Mouse (Mus musculus): ENCODE measurements around the gene Gm37240.

Gene Gm37240

DNA sequence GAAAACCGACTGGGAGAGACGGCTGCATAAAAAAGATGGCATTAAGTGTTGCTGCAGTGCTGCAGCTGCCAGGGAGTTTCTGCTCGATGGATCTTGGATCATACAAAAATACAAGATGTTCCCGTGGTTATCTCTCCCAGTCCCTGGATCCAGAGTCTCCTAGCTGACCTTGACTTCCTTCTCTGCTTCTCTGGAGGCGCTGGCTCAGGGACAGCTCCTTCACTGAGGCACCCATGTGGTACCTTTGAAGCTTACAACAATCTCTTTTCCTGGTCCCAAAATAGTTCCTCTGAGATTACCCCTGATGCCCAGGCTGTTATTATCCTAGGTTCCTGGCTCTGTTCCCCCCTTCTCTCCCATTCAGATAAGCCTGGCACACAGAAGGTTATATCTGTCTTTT is 672.4 kb downstream of the Gm37240 start:
- no peak for DNase-seq

DNA sequence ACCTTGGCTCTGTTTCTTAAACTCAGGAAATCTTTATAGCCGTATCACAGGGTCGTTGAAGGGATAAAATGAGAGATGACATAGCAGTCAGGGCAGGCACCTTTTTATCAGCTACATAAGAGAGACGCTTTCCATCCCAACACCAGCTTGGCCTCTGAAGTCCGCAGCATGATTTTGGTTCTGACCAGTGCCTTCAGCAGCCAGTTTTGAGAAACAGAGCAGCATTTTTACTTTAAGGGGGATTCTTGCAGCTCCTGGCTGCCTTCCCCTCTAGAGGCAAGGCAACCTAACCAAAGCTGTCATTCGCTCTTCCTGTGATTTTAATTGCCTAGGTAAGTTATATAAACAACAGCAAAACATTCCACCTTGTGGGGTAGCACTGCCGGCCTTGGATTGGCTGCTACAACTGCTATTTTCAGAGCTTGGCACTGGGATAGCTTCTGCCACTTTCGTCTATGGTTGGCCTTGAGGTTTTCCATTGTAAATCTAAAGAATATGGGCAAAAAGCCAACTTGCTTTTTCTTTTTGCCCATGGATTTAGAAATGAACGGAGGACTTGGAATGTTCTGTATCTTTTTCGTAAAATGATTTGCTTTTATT is 674.5 kb downstream of the Gm37240 start:
- no peak for DNase-seq

DNA sequence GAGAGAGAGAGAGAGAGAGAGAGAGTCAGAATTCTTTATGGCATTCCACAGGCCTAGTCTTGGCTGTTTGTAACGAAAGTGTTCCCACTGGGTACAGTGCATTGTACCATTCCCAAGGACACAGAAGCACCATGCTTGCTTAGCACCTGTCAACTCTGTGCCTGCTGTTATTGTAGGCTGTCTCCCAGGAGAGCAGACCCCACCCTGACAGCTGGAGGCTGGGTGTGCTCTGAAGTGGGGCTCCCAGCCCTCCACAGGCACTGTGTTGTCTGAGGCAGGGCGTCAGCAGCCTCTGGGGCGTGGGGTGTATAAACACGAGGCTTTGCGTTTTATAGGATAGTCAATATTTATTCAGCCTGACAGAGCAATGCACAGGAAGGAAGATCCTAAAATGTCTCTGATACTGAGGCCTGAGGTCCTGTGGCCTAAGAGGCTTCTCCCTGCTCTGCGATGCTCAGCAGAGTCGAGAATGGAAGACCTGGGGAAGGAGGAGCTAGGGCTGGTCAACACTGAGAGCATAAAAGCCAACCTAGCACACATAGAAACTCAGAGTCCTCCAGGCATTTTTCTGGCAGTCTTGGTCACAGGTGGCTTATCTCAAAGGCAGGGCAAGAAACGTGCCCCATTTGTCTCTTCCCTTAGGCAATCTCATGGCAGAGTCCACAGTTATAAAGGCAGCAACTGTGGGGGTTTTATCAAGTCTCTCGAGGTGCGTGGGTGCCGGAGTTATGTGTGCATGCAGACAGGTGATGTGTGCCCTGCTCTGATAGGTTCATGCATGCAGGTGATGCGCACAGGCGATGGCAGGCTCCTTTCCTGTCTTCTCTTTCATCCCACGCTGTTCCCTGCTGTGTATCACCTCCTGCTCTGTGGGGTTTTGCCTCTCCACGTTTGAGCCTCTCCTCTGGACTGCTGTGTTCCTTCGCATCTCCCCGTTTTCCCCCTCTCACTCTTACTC is 677.2 kb downstream of the Gm37240 start:
- no peak for DNase-seq

DNA sequence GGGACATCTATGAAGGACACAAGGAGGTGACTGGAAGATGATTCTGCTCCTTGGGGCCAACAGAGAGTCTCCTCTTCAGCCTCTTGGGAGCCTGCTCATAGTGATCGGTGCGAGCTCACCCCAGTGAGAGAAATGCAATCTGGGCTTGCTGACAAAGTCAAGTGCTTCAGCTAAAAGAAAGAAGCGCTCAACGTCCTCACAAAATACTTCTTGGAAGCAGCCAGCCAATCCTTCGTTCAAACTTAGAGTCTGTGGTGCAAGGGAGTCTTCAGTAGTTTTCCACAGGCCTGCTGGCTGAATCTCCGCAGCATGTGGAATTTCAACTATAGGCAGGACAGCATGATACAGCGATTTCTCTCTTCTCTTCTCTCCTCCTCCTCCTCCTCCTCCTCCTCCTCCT is 680.8 kb downstream of the Gm37240 start:
- DNase-seq = no peak

DNA sequence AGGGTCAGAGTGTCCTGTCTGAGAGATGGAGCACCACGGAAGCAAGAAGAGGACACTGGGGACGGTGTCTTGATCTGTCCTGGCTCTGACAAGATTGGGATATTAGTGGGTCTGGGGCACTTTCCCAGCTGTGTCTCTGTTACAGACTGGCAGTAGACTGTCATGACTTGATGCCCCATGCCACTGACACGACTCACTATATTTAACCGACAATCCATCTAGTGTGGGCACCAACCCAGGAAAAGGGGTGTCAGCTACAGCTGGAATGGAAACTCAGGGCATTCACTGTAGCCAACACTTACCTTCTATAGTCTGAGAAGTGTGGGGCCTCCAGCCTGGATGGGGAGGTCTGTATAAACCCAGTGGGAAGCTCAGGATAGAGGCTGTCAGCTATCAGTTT is 681.4 kb downstream of the Gm37240 start:
- DNase-seq = no peak

DNA sequence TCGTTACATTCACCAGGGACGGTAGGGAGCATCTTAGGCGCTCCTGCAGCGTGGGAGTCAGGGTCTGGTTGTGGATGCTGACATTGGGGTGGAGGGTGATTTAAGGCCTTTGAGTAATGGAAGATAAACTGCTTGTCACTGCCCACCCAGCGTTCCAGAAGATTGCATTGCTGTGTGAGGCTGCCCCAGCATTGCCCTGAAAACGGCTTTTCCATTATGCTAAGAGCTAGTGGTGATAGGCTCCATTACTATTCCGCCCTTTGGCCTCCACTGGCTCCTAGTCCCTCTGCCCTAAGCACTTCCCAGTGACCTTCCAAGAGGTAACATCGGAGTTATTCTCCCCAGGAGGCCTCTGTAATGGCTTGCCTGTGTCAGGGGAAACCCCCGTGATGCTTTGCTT is 683.7 kb downstream of the Gm37240 start:
- DNase-seq = no peak

DNA sequence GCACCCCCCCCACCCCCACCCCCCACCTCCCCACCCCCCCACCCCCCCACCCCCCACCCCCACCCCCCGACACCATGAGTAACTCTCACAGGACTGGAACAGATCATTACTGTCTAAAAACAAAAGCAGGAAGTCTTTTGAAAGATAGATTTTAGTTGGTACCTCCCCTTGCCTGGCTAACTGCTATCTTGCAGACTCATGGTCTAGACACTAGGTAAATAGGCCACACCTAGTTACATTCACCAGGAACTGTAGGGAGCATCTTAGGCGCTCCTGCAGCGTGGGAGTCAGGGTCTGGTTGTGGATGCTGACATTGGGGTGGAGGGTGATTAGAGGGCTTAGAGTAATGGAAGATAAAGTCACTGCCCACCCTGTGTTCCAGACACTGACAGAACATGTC is 684.6 kb downstream of the Gm37240 start:
- DNase-seq = no peak

DNA sequence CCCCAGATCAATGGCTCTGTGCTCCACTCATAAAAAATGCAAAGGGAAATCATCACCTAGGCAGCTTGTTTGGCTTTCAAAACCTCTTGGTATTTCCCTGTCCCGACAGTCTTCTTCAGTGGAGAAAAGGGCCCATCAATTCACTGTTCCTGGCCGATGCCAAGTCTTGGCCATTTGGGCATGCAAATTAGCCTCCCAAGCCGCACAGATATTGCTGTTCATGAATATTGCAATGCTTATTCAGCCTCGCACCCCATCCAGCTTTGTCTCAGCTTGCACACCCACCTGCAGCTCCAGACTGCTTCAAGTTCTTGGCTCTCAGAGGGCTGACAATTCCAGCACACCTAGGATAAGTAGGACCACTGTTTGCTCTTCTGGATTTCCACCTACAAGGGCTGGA is 685.5 kb downstream of the Gm37240 start:
- DNase-seq = no peak

DNA sequence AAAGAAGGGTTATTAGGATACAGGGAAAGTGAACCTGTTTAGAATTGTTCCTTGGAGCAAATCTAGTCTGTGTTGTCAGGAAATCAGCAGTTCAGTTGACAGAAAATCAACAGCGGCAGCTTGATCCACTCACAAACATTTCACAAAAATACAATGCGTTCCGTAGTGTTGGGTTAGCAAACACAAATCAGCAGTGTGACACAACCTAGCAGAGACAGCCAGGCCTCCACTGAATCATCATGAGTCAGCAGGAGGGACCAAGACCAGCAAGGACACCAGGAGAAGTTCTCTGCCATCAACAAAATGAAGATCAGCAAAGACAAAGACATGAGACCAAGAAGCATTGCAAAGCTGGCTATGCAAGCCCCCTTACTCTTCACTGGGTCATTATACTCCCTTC is 688.8 kb downstream of the Gm37240 start:
- DNase-seq = no peak

DNA sequence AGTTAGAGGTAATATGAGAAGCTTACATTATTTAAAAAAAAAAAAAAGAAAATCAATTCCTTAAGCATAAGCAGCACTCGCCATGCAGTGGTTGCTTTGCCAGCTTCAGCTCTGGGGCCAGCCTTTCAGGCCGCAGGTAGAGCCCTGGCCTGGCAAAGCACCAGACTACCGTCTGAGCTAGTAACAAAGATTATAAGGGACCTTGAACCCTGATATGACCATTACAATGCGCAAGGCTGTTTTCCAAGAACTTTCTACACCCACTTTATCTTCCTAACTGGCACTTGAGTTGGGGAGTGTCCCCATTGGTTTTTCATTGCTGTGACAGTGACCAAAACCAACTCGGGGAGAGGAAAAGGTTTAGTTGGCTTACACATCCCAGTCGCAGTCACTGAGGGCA is 690.2 kb downstream of the Gm37240 start:
- DNase-seq = no peak

DNA sequence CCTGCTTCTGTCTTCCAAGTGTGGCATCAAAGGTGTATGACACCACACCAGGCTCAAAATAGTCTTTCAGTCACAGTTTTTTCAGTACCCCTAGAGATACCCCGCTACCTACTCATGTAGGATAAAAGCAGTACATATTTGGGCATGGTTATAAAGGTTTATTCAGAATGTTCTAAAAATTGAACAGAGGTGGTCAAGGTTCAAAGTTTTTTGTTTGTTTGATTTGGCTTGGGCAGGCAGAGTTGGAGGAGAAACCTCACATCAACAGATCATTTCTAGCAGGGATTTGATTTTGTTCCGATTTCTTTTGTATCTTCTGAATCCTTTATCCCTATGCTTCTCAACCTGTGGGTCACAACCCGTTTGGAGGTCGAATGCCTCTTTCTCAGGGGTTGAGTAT is 690.7 kb downstream of the Gm37240 start:
- no peak for DNase-seq

DNA sequence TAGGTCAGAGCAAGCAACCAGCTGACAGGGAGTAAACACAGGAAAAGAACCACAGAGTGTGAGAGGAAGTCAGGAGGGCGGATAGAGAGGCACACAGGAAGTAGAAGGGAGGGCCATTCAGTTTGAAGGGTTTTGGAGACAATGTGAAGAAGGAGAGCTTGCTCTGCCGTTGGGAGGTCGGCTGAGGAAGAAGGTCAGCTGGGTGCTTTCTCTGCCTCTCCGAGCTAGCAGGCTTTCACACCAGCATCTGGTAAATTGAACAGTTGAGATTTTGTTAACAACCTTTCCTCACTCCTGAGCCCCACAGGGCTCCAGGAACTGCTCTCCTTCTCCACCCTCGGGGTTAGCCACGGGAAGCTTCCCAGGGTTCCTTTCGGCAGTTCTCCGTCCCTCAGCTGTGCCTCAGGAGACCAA is 692.2 kb downstream of the Gm37240 start:
- peak; percentile 8 for DNase-seq

DNA sequence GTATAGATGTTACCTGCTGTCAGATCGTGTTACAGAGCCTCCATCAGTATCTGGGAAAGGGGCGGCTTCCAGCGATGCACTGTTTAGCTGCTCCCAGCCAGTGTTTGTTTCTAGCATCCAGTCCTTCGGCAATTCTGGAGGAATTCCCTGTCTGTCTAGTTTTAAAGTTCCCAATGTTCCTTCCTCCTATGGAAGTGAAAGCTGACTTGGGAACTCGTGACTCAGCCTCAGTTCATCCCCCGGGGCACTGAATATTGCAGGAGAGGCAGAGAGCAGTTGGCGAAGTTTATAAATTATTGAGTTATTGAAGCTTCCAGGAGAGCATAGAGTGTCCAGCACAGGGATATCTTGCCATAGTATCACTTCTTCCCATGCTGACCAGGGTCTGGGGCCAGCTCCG is 697.5 kb downstream of the Gm37240 start:
- DNase-seq = no peak

DNA sequence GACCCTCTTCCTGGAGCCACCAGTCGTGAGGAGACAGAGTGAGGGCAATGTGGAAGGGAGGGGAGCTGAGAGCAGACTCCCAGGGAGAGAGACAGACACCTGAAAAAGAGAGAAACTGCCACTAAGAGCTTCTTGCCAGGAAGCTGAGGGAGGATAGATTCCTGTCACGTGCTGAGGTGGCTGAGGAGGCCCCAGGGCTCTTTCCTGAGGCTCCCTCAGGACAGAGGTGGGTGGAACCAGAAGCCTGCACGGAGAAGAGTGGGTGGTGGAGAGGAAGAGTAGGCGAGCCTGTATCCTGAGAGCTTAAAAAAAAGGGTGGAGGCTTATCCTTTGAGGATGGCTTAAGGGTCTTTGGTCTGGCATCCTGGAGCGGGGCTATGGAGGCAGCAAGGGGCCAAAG is 699.0 kb downstream of the Gm37240 start:
- DNase-seq = no peak

DNA sequence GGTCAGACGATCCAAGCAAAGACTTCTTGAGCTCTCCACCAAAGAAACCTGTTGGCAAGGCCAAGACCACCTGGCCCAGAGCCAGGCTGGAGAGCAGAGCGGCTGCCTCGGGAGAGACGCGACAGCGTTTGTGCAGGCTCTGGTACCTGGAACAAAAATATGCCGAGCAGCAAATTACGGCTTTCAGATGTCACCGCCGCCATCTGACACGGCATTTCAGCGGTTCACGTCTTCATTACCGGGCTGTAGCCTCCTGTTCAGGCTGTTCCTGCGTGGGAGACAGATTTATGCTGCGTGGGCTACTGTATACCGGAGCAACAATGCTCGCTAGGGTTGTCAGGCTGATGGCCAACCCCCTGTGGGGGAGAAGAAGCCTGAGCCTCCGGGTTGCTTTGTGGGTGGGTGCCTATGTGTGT is 700.6 kb downstream of the Gm37240 start:
- DNase-seq = peak; percentile 16

DNA sequence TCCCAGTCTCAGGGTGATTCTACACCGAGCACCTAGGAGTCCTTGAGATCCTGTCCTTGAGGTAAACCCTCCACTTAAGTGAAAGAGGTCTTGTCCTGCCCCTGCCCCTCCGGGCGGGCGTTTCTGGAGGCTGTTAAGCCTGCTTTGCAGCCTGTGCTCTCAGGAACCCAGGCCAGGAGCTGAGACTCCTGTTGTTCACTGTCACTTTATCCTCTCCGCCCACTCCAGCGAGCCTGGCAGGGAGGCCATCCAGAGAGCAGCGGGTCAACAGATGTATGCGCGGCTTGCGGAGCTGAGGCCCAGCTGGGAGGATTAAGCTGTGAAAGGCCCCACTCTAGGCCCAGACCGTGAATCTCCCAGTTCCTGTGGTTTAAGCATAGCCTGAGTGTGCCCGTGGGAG is 701.5 kb downstream of the Gm37240 start:
- DNase-seq = no peak

DNA sequence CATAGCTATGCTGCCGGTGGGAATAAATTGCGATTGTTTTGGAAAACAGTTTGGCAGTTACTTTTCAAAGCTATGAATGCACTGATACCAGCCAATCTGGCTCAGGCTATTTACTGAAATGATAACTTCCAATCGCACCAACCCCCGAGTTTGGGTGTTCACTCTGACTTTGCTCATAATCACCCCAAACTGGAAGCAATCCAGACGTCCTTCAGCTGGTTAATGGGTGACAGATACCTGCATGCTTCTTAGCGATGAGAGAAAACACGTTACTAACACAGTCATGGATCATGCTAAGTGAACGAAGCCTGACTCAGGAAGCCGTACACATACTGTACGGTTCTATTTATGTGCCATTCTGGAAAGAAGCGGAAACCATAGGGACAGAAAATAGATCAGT is 702.4 kb downstream of the Gm37240 start:
- peak; percentile 11 for DNase-seq

DNA sequence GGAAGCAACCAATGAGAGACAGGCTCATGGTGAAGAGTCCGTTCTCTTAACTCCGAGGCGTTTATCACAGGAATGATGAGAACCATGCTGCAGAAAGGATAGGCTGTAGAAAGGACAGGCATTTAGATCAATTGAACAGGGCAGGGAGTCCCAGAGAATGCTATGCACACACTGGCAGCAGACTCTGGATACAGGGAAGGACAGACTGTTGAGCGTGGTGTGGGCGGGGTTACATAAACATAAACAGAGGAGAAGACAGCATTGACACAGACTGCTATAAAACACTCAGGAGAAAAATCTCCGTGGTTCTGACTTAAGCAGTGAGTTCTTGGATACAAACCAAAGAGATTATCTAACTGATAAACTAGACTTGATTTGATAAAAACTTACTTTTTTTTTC is 703.2 kb downstream of the Gm37240 start:
- DNase-seq = no peak

DNA sequence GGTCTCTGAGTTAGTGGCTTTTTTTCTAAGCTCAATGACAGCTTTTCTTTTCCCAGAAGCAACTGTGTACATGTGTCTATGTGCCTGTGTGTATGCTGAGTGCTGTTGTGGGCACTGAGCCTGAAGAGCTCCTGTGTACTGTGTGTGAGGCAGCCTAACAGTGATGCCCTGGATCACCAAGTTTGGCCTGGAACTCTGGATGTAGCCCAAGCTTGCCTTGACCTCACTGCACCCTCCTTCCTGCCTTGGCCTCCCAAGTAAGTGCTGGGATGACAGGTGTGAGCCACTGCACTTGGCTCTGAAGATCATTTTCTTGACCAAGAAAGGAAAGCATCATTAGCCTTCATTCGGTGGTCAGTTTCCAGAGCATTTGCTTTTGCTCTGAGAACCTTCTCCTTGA is 710.6 kb downstream of the Gm37240 start:
- DNase-seq = no peak

DNA sequence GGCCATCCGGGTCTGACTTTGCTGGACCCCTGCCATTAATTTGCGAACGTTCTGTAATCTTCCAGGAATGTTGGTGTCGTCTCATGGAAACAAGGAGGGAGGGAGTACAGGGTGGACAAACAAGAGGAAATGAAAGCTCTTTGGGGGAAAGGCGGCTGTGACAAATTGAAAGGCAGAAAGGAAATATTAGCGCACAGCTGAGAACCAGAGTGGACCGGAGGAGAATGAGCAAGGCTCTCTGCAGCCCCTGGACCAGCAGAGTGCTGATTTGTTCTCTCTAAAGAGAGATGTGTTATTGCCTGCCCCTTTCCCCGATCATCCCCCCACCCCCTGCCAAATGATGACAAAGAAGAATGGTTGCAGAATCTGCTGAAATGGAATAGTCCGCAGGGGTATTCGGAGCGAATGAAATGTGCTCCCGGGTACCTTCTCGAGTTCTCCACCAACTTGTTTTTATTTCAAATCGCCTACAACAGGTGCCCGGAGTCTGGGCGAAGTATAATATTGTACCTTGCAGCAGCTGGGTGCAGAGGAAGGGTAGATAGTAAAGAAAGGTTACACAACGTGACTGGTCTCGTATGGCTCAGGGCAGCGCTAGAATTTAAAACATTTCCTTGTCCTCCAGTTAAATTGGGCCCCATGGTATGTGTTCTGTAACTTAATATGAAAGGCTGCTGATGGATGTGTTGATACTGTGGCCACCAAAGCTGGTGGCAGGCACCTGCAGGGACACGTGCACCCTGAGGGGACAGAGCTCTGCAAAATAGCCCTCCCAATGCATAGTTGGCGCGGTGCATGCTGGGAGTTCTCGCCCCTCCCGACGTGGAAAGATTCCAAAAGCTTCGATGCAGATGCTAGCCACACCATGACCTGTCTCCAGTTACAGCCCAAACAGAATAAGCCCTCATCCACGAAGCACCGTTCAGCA is 712.5 kb downstream of the Gm37240 start:
- peak; percentile 39 for DNase-seq

DNA sequence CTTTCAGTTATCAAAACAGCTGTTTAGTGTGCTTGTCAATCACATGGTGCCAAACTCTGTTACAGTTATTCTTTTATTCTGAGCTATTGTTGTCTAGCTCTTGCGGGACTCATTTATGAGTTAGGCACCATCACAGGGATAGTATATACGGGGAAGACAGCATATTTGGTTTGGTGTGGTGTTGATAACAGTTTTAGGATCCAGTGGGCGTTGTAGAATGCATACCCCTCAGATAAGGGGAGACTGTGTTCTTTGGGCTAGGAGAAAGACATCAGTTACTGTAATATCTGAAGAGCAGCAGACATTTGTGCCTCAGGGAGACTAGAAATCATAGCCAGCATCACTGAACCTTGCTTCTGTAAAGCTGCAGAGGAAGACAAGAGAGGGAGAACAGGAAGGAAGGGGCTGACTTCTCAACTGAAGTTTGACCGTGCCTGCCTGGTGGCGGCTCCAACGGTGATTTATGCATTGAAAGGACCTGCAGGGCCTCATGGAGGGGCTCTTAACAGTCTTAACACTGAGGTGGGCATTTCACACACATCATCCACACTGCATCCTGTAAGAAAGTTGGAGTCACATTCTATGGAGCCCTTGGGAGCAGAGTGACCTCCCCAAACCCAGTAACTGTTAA is 713.8 kb downstream of the Gm37240 start:
- no peak for DNase-seq

DNA sequence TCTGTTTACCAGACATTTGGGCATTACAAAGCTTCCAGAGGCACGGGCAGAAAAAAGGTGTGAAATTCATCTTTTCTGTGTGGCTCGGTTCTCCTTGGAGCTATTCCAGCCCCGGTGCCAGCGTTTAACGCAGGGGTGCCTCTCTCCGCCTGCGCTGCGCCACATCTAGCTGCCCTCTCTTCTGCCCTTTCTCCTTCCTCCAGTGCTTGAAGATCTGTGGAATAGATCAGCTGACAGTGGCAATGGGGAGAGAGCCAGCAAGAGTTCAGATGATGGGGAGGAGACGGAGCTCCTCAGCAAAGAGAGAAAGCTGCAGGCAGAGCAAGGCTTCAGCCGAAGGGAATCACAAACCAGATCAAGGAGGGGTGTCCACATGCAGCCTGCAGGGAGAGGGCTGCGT is 714.8 kb downstream of the Gm37240 start:
- no peak for DNase-seq

DNA sequence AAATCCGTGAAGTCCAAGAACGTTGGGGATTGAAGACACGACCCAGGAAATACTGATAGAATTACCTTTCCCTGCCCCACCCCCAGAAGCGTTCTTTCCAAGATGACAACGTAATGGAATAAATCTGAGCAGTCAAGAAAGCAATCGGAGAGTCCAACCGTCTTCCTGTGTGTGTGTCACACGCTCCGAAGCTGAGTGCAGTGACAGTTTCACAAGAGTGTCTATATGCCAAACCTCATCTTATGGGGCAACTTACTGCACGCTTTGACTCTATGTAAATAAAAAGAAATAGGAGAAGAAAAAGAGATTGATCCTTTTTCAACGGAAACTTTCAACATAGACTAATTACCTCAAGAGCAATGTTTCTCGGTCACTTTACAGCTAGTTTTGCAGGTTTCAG is 715.2 kb downstream of the Gm37240 start:
- DNase-seq = no peak
